Mouse (Mus musculus) CD4-positive, CD25-positive, alpha-beta regulatory T cell, adult 2 months (primary cell): Measurements from ENCODE around the gene Hnrnph1.

Source experiments
- DNase-seq: peaks from one replicate; pipeline ENCODE4 v3.0.0-alpha.2; 2012; ENCODE audit warnings: low read depth, low spot score

The Hnrnph1 gene

DNA sequence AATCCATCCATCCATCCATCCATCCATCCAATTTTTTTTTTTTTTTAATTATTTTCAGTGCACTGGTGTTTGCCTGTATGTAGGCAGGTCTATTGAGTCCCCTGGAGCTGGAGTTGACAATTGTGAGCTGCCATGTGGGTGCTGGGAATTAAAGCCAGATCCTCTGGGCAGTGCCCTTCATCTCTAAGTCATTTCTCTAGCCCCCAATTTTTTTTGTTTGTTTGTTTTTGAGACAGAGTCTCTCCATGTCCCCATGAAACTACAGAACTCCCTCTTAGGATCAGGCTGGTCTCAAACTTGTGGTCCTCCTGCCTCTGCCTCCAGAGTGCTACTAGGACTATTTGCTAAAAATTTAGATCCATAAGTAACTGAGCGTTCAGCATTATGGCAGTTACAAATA, 4.9 kb upstream of the Hnrnph1 start:
- DNase-seq: no peak

- no peak for DNase-seq
Observed at GRCm38 (mm10) chr11:50373086-50373485, 3.7 kb upstream of the Hnrnph1 start.

DNA sequence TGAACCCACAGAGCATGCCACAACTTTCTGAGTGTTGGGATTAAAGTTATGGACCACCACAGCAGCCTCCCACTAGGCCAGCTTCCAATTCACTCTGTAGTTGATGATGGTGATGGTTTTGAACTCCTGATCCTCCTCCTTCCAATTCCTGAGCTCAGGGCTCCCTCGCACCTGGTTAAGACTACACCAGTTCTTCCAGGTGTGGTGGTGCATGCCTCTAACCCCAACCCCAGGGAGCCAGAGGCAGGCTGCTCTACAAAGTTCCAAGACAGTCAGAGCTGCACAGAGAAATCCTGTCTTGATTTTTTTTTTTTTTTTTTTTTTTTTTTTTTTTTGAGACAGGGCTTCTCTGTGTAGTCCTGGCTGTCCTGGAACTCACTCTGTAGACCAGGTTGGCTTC, 3.2 kb upstream of the Hnrnph1 start:
- DNase-seq: no peak

GRCm38 (mm10) chr11:50374286-50375015, 2.3 kb upstream of the Hnrnph1 start:
- no peak for DNase-seq

DNA sequence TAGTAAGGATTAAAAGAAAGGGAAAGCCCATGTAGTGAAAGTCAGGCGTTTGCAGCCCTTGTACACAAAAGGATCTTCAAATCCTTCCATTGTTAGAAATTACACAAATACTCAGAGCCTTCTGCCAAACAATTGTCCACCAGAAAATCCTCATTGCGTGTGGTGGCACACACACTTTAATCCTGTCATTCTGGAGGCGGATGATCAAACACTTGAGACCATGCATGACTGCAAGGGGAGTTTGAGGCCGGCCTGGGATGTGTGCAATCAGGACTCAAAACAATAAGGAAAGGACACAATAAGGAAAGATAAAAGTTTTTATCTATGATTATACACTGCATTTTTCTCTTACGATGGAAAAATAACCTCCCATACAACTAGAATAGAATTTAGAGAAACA, 1.4 kb upstream of the Hnrnph1 start:
- no peak for DNase-seq

DNA sequence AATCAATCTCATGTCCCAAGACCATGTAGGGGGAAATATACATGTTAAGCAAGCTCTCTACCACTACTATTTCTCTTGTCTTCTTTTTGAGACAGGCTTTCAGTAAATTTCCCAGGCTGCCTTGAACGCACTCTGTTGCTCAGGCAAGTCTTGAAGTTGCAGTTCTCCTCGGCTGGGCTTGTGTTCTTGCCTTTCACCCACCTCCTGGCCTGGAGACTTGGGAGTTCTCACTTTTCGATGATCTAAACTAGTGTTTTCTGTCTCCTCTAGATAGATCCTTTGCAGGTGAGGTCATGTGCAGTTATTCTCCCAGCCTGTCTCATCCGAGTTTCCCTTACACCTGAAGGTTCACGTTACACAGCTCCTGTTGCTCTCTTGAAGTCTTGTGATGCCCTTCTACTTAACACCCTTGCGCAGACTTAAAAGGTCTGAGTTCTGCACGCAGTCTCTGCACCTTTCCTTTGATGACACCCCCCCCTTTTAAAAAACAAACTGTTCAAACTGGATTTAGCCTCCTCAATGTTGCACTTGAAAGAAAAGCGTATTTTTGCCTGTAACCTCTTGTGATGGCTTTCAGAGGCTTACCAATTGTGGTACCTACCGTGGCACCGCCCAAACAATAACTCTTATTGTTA, 517 bp upstream of the Hnrnph1 start:
- peak; percentile 38 for DNase-seq

GRCm38 (mm10) chr11:50377892-50378684, 1.3 kb downstream of the Hnrnph1 start:
- DNase-seq: peak; percentile 93

- DNase-seq: no peak
Observed at GRCm38 (mm10) chr11:50379023-50379752, 2.4 kb downstream of the Hnrnph1 start.

DNA sequence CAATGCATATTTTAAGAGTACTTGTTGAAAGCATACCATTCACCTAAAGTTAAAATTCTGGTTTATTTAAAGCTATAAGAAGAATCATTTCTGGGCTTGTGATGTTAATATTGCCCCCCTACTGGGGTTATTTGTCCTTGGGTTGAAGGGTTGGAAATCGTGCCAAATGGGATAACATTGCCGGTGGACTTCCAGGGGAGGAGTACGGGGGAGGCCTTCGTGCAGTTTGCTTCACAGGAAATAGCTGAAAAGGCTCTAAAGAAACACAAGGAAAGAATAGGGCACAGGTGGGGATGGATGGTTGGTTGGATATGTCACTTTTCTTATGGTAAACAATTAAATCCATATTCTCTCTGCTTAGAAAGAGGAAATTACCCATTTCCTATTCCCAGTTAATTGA, 4.5 kb downstream of the Hnrnph1 start:
- no peak for DNase-seq

- DNase-seq: peak; percentile 18
Observed at GRCm38 (mm10) chr11:50387167-50387679, 10.4 kb downstream of the Hnrnph1 start.

GRCm38 (mm10) chr11:50387697-50388096, 10.9 kb downstream of the Hnrnph1 start:
- no peak for DNase-seq

- DNase-seq: no peak
Observed at GRCm38 (mm10) chr11:50388217-50388929, 11.6 kb downstream of the Hnrnph1 start.

- no peak for DNase-seq
Observed at GRCm38 (mm10) chr11:50389011-50389410, 12.2 kb downstream of the Hnrnph1 start.

DNA sequence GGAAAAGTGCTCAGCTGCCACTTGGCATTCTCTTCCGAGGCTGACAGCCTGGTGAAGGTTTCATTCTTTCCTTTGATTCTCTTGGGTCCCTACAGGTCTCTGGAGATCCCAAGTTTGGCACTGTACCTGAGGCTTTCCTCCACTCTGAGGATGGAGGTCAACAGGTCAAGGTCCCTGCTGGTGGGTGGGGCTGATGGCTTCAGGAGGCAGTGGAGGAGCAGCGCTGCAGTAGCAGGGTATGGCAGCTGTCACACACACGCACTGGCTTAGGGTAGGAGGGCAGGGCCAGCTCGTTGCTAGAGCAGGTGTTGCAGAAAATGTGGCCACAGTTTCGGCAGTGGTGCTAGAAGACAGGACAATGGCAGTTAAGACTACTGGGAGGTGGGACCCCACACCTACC, 12.8 kb downstream of the Hnrnph1 start:
- DNase-seq: no peak

GRCm38 (mm10) chr11:50391272-50391960, 14.6 kb downstream of the Hnrnph1 start:
- no peak for DNase-seq

GRCm38 (mm10) chr11:50393306-50393705, 16.5 kb downstream of the Hnrnph1 start:
- DNase-seq: no peak

- no peak for DNase-seq
Observed at GRCm38 (mm10) chr11:50394731-50395130, 17.9 kb downstream of the Hnrnph1 start.

GRCm38 (mm10) chr11:50396766-50397307, 20.0 kb downstream of the Hnrnph1 start:
- DNase-seq: no peak

DNA sequence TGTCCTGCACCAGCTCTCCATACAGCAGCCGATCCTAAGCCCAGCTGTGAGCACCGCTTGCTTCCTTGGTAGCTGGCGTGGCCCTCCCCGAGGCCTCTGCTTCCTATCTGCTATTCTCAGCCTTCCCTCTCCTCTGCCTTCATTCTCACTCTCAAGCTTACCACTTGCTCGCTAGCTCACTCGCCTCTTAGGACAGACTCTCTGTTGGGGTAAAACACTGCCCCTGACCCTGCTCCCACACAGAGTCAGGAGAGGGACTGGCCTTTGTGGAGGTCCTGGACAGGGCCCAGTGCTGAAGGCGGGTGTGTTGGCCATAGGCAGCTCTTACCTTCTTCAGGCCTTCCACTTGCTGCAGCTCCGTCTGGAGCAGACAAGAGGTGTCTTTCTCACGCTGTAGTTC, 20.5 kb downstream of the Hnrnph1 start:
- no peak for DNase-seq

- no peak for DNase-seq
Observed at GRCm38 (mm10) chr11:50398803-50399202, 22.0 kb downstream of the Hnrnph1 start.
